Mouse (Mus musculus): ENCODE results near the gene Zscan20. TPM values are rescaled to one million over a fixed set of nuclear protein-coding genes. Genes with fewer than 3 reads are reported as not detected.

The Zscan20 gene
- total RNA-seq, 2 experiments from 2014 or later: 2.9 to 3.0 TPM

Other genes with a start within 250 kb of the Zscan20 start
- gene Tlr12, start 8.5 kb upstream of the Zscan20 start, total RNA-seq (2015): 0.52 and 1.2 TPM in 2 replicates
- gene Tlr12, start 8.5 kb upstream of the Zscan20 start, total RNA-seq (2017): 0.55 and 0.85 TPM in 2 replicates
- gene Phc2, start 44.6 kb upstream of the Zscan20 start, total RNA-seq (2015): 34.1 and 34.5 TPM in 2 replicates
- 17.0 and 18.8 TPM in 2 replicates for gene Phc2, start 44.6 kb upstream of the Zscan20 start, total RNA-seq (2017)
- gene A3galt2, start 145.3 kb upstream of the Zscan20 start, total RNA-seq (2015): 0.09 and 0.21 TPM in 2 replicates
- 0.11 TPM in 1 of 2 replicates, not detected in the other for gene A3galt2, start 145.3 kb upstream of the Zscan20 start, total RNA-seq (2017)
- 20.4 and 20.9 TPM in 2 replicates for gene Zfp362, start 195.9 kb upstream of the Zscan20 start, total RNA-seq (2015)
- 3.0 and 4.3 TPM in 2 replicates for gene Zfp362, start 195.9 kb upstream of the Zscan20 start, total RNA-seq (2017)

Data from megakaryocyte, adult 5-6 weeks (primary cell).